Mouse (Mus musculus): Measurements from ENCODE around the gene Pcnp. TPM values are rescaled to one million over a fixed set of nuclear protein-coding genes. Genes with fewer than 3 reads are reported as not detected.

The Pcnp gene
- polyA plus RNA-seq, 1 experiment: not detected

DNA sequence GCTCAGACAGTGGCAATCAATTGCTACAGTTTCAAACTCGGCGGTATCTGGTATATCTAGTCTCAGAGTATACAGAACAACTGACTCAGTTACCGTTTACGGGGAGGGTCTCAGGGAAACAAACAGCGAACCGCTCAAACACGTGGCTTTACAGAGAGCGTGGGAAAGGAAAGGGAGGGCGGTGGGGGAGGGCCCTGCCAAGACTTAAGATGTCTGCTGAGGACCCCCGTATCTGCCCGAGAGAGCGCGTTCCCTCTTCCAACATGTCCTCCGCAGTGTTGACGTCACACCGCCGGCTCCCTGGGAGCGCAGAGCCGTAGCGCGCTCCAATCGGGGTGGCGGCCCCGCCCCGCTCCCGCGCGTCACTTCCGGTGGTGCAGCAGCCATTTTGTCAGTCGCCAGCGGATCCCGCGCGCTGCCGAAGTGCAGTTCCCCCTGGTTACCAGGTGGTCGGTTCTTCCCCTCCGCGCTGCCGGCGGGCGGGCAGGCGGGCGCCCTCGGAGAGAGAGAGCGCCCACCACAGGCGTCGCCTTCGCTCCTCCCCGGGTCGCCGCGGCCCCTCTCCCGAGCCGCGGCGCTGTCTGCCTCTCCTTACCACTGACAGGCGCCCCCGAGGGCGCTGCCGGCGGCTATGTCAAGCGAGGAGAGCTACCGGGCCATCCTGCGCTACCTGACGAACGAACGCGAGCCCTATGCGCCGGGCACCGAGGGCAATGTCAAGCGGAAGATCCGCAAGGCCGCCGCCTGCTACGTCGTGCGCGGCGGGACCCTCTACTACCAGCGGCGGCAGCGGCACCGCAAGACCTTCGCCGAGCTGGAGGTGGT lies 55.9 kb downstream of the Pcnp start, which contains the start of gene Zbtb11:
Zbtb11 (plus strand) TSS at position 453 of the 825 bp plus-strand sequence.
- under 1% methylated on average over 85 of the region's 86 CpGs for WGBS
- Histone ChIP-seq H3K27ac (ENCODE audit: insufficient read depth, low read depth, low read length) (peak within 1 kb of the TSS; percentile 76), H3K4me3 (ENCODE audit: insufficient read depth, low read depth, low read length) (peak within 1 kb of the TSS; percentile 93), H3K4me1 (ENCODE audit: control insufficient read depth, insufficient read depth, low read length) (peaks cover 4% of the 10 kb centered on the region; the same call in 1 of the 2 replicates)
- peak; percentile 84 for TF ChIP-seq POLR2A (IDR thresholded peaks at IDR 0.05; ENCODE audit: insufficient read depth, low read depth, low read length)
- TF ChIP-seq CTCF (IDR thresholded peaks at IDR 0.05; ENCODE audit: insufficient read depth, low read depth, low read length): no peak

DNA sequence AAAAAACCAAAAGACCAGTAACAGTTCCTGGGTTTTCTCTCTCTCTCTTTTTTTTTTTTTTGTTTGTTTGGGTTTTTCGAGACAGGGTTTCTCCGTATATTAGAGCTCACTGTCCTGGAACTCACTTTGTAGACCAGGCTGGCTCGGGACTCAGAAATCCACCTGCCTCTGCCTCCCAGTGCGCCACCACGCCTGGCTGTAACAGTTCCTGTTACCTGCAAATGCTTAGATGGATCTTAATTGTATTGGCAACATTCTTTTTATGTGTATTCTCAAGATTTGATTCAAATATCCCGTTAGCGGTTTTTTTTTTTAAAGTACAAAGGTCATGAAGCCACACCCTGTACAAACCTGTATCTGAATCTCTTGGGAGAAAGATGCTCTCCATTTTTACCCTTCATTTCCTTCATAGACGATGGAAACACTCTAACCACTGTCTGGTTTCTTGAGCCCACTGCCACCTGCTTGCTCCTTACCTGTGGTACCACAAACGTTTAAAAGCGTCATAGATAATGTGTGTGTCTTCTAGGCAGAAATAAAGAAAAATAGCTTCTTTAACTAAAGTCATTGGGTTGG lies 56.8 kb downstream of the Pcnp start:
- 53% methylated on average over 10 of the region's 10 CpGs for WGBS

DNA sequence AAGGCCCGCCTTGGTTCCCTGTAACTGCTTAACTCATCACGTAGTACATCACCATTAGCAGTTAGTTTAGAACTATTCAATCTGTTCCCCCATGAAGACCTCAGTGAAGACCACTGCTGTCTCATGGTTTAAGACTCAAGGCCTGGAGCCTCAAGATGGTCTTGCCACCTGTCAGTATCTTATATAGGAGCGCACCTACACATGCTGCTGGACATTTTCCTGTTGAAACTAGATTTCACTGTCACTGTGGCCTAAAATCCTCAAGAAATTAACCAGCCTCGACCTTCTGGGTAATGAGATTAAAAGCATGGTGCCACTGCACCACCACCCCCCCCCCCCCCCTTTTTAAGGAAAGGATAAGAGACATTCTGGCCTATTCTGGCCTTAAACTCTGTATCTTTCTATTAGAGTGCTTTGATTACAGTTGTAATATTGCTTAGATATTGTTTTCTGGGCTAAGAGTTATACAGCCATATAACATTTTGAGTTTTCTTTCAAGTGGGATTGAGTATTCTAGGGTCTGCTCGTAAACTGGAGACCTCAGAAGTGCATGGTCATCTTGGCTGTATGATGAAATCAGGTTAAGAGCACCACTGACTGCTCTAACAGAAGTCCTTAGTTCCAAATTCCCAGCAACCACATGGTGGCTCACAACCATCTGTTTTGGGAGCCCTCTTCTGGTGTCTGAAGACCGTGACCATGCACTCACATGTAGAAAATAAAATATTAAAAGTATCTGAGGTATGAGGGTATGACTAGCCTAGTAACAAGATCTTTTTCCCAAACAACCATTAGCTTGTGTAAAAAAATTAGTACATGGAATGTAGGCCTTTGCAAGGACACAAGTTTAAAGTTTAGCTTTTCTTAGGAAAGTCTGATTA lies 57.6 kb downstream of the Pcnp start:
- no peak for TF ChIP-seq POLR2A (IDR thresholded peaks at IDR 0.05; ENCODE audit: insufficient read depth, low read depth, low read length)
- TF ChIP-seq CTCF (IDR thresholded peaks at IDR 0.05; ENCODE audit: insufficient read depth, low read depth, low read length): no peak
- Histone ChIP-seq H3K4me3 (ENCODE audit: insufficient read depth, low read depth, low read length) (no peak overlapping the region), H3K4me1 (ENCODE audit: control insufficient read depth, insufficient read depth, low read length) (peaks cover 4% of the 10 kb centered on the region; the same call in 1 of the 2 replicates), H3K27ac (ENCODE audit: insufficient read depth, low read depth, low read length) (no peak overlapping the region)
- WGBS: 74% methylated on average over 6 of the region's 6 CpGs

More for the DNA sequence above, 56.8 kb downstream of the Pcnp start:
- Histone ChIP-seq H3K4me3 (ENCODE audit: insufficient read depth, low read depth, low read length) (no peak overlapping the region), H3K4me1 (ENCODE audit: control insufficient read depth, insufficient read depth, low read length) (peaks cover 4% of the 10 kb centered on the region; the same call in 1 of the 2 replicates), H3K27ac (ENCODE audit: insufficient read depth, low read depth, low read length) (no peak overlapping the region)
- TF ChIP-seq POLR2A (IDR thresholded peaks at IDR 0.05; ENCODE audit: insufficient read depth, low read depth, low read length) (no peak), CTCF (IDR thresholded peaks at IDR 0.05; ENCODE audit: insufficient read depth, low read depth, low read length) (no peak)

DNA sequence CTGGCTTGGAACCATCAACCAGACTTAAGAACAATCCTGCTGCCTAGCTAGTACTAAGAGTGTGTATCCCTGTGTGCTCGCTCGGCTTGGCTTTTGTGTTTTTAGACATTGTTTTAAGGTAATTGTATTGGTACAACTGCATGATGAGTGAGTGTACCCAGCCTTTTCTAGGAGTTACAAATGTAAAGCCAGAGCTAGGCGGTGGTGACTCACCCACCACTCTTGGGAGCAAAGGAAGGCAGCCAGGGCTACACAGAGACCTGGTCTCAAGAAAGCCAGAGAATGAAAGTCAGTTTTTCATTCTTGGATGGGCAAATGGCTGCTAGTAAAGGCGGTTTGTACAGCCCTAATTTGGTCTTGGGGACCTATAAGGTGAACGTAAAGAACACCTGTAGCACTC lies 59.1 kb downstream of the Pcnp start:
- H3K4me1 ChIP-seq (ENCODE audit: control insufficient read depth, insufficient read depth, low read length): peaks cover 8% of the 10 kb centered on the region
- no peak overlapping the region for H3K27ac ChIP-seq (ENCODE audit: insufficient read depth, low read depth, low read length)
- no peak for TF ChIP-seq POLR2A (IDR thresholded peaks at IDR 0.05; ENCODE audit: insufficient read depth, low read depth, low read length)
- TF ChIP-seq CTCF (IDR thresholded peaks at IDR 0.05; ENCODE audit: insufficient read depth, low read depth, low read length): no peak
- H3K4me3 ChIP-seq (ENCODE audit: insufficient read depth, low read depth, low read length): no peak overlapping the region
- WGBS: 70% methylated on average over 5 of the region's 5 CpGs

DNA sequence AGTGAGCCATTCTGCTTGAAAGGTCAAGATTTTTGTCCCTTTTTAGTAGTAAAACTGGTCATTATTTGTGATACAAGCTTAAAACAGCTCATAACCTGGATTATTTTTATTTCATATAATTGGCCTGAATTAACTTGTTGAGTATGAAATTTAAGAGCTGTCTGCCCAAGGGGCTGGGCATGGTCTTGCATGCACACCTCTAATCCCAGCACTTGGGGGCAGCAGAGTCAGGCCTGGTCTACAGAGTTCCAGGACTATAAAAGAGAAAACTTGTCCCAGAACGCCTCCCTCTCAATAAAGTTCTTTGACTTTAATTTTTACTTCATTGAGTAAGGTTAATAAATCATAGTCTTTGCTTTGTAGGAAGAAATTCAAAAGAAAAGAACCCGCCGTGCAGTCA lies 60.4 kb downstream of the Pcnp start:
- TF ChIP-seq CTCF (IDR thresholded peaks at IDR 0.05; ENCODE audit: insufficient read depth, low read depth, low read length) (no peak), POLR2A (IDR thresholded peaks at IDR 0.05; ENCODE audit: insufficient read depth, low read depth, low read length) (no peak)
- no peak overlapping the region for H3K27ac ChIP-seq (ENCODE audit: insufficient read depth, low read depth, low read length)
- H3K4me1 ChIP-seq (ENCODE audit: control insufficient read depth, insufficient read depth, low read length): peaks cover 6% of the 10 kb centered on the region
- 63% methylated on average over 3 of the region's 3 CpGs for WGBS
- H3K4me3 ChIP-seq (ENCODE audit: insufficient read depth, low read depth, low read length): no peak overlapping the region

DNA sequence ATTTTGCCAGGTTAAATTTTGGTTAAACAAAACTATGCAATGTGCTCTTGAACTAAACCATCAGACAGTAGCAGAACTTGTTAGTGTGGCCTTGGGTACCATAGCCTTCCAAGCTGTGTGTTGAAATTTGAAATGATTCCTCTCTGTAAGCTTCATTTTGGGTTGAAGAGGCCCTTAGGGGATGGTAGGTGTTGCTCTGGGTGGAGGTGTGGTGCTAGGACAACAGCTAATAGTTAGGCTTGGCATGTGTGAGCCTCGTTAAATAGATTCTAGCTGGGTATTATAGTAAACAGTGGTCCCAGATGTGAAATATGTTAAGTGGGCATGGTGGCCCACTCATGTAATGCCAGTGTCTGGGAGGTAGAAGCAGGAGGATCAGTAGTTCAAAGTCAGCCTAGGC lies 62.3 kb downstream of the Pcnp start:
- WGBS: 0% methylated on average over 1 of the region's 1 CpGs
- no peak overlapping the region for H3K27ac ChIP-seq (ENCODE audit: insufficient read depth, low read depth, low read length)
- no peak overlapping the region for H3K4me3 ChIP-seq (ENCODE audit: insufficient read depth, low read depth, low read length)
- peaks cover 6% of the 10 kb centered on the region for H3K4me1 ChIP-seq (ENCODE audit: control insufficient read depth, insufficient read depth, low read length)
- TF ChIP-seq POLR2A (IDR thresholded peaks at IDR 0.05; ENCODE audit: insufficient read depth, low read depth, low read length): no peak
- no peak for TF ChIP-seq CTCF (IDR thresholded peaks at IDR 0.05; ENCODE audit: insufficient read depth, low read depth, low read length)

DNA sequence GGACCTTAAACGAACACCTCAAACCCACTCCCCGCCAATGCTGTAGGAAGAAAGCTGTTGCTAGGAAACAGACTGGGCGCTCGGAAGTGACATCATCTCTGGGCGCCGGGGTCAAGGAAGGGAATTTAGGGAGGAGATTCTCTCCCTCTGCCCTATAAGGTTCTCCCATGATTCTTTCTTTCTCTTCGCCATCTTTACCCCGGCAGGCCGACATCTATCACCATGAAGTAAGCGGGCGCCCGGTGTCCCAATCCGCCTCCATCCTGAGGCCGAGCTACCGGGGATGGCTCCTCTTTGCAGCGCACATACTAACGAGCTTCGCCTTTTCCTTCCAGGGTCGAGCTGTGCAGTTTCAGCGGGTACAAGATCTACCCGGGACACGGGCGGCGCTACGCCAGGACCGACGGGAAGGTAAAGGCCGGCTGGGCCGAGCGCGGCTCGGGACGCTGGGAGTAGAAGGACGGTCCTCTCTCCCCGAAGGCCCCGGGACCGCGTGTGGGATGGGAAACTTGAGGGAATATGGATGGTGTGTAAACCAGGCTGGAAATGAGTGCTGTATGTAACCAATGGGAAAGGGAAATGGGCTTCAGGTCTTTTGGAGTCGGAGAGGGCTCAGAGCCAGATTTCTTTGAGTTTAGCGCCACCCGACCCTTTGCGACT lies 63.2 kb downstream of the Pcnp start, which contains the start of gene Rpl24:
Rpl24 (plus strand) TSS at position 64 of the 660 bp plus-strand sequence.
- Histone ChIP-seq H3K27ac (ENCODE audit: insufficient read depth, low read depth, low read length) (peak within 1 kb of the TSS; percentile 30), H3K4me3 (ENCODE audit: insufficient read depth, low read depth, low read length) (peak within 1 kb of the TSS; percentile 78), H3K4me1 (ENCODE audit: control insufficient read depth, insufficient read depth, low read length) (peaks cover 6% of the 10 kb centered on the region)
- TF ChIP-seq POLR2A (IDR thresholded peaks at IDR 0.05; ENCODE audit: insufficient read depth, low read depth, low read length) (peak; percentile 37), CTCF (IDR thresholded peaks at IDR 0.05; ENCODE audit: insufficient read depth, low read depth, low read length) (no peak)
- under 1% methylated on average over 42 of the region's 42 CpGs for WGBS

Measured in olfactory bulb, adult 2 months (tissue).